Mouse (Mus musculus) lung, embryonic 14.5 days (tissue): ENCODE measurements around the gene AI481877. TPM values are rescaled to one million over a fixed set of nuclear protein-coding genes. Genes with fewer than 3 reads are reported as not detected.

ENCODE experiments used
- ATAC-seq: fragments of 200-750 bp; cut with Nextera tagmentation; 2 replicates; pipeline ENCODE4 v1.8.0; 2017; ENCODE audit warnings: mild to moderate bottlenecking, moderate TSS enrichment, moderate library complexity; ENCODE audit not compliant: insufficient read depth
- DNase-seq: peaks from one replicate; pipeline ENCODE4 v3.0.0-alpha.2; 2015
- H3K27ac ChIP-seq: fragments of 300-500 bp; sonication (generic); 2 replicates; pipeline ENCODE4 v1.5.1; 2014; ENCODE audit warnings: low read depth, mild to moderate bottlenecking, moderate library complexity
- H3K27me3 ChIP-seq: fragments of 300-500 bp; sonication (generic); 2 replicates; pipeline ENCODE4 v1.6.1; 2014; ENCODE audit warnings: low read length, control low read depth; ENCODE audit not compliant: insufficient read depth
- H3K36me3 ChIP-seq: fragments of 300-500 bp; sonication (generic); 2 replicates; pipeline ENCODE4 v1.6.1; 2014; ENCODE audit warnings: control low read depth; ENCODE audit not compliant: insufficient read depth
- H3K4me1 ChIP-seq: fragments of 300-500 bp; sonication (generic); 2 replicates; pipeline ENCODE4 v1.6.1; 2014; ENCODE audit warnings: antibody characterized with exemption, control low read depth; ENCODE audit not compliant: insufficient read depth
- H3K4me2 ChIP-seq: fragments of 300-500 bp; sonication (generic); 2 replicates; pipeline ENCODE4 v1.6.1; 2014; ENCODE audit warnings: mild to moderate bottlenecking
- H3K4me3 ChIP-seq: fragments of 300-500 bp; sonication (generic); 2 replicates; pipeline ENCODE4 v1.5.1; 2014; ENCODE audit warnings: low read depth, low read length
- H3K9ac ChIP-seq: fragments of 300-500 bp; sonication (generic); 2 replicates; pipeline ENCODE4 v1.6.1; 2014
- H3K9me3 ChIP-seq: fragments of 300-500 bp; sonication (generic); 2 replicates; pipeline ENCODE4 v1.6.1; 2016; ENCODE audit warnings: low read depth, low read length, control low read depth
- CTCF ChIP-seq: IDR thresholded peaks from 2 replicates; pipeline ENCODE4 v1.5.1; 2016; ENCODE audit warnings: antibody characterized with exemption, low read depth
- WGBS: fragments of 180-500 bp; shearing (Covaris S2); extraction: QIAGEN DNeasy Blood & Tissue Kit; methylation state at CpG from one replicate; pipeline ENCODE4 v1.1.7; 2014; 5-methylcytosine and 5-hydroxymethylcytosine counted together
- polyA plus RNA-seq: library from polyadenylated mRNA; unstranded; fragments of >200 nt; fragmentation: Nextera tagmentation; extraction: Ambion mirVana; gene quantifications from 2 replicates; pipeline ENCODE4 v1.2.1, GENCODE M21; 2014

Gene AI481877
- polyA plus RNA-seq, 1 experiment from 2014 or later: not detected

- H3K4me2 ChIP-seq: no peak overlapping the region
- no peak for TF ChIP-seq CTCF
- H3K36me3 ChIP-seq: no peaks in the 10 kb centered on the region
- no peak overlapping the region for H3K9ac ChIP-seq
- no peaks in the 10 kb centered on the region for H3K4me1 ChIP-seq
- H3K4me3 ChIP-seq: no peak overlapping the region
- H3K9me3 ChIP-seq: no peaks in the 10 kb centered on the region
- ATAC-seq (no peak), DNase-seq (no peak)
- no peak overlapping the region for H3K27ac ChIP-seq
- H3K27me3 ChIP-seq: no peaks in the 10 kb centered on the region
These were observed 15.2 kb downstream of the AI481877 start for GRCm38 (mm10) chr4:59123557-59123956.

DNA sequence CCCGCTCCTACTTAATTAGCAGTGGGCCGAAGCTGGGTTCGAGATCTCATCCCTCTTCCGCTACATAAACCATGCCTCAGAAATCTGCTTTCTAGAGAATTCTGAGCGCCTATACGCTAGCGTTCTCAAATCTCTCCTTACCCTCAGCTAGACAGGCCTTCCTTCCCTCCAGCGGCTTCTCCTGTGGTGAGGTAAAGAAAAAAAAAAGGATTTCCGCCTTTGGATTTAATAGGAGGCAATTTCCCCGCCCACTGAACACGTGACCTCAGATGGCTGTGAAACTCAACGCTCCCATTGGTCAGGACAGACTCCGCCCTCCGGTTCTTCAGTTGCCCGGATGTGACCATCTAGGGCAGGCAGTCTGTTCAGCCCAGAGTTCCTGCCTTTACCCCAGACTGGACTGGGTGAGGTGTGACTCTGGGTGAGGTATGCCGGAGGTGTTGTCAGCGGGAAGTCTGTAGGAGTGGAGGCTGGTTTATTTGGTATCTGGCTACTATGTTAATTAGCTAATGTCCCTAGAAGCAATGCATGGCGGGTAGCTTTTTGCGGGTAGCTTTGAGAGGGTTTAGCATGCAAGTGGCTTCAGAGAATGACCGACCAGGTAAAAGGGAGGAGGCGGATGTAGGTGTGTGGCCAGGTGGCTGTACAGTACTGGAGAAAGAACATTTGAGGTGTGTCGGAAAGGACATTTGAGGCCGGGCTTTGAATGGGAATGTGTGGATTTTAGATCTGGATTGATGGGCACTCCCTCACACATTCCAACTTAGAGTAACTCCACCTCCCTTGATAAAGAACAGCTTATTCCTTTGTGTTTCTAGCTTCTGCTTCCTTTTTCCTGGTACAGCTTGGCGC, 20.9 kb downstream of the AI481877 start:
- Histone ChIP-seq H3K36me3 (no peaks in the 10 kb centered on the region), H3K27ac (no peak overlapping the region), H3K27me3 (no peaks in the 10 kb centered on the region), H3K4me2 (no peak overlapping the region), H3K4me1 (no peaks in the 10 kb centered on the region), H3K4me3 (no peak overlapping the region), H3K9ac (no peak overlapping the region), H3K9me3 (no peaks in the 10 kb centered on the region)
- TF ChIP-seq CTCF: no peak
- ATAC-seq: no peak
- no peak for DNase-seq
- WGBS: 94% methylated on average over 24 of the region's 24 CpGs

GRCm38 (mm10) chr4:59108721-59109120, 30.1 kb downstream of the AI481877 start:
- no peak for DNase-seq
- ATAC-seq: no peak
- no peaks in the 10 kb centered on the region for H3K9me3 ChIP-seq
- no peak for TF ChIP-seq CTCF
- H3K27ac ChIP-seq: no peak overlapping the region
- no peaks in the 10 kb centered on the region for H3K36me3 ChIP-seq
- H3K9ac ChIP-seq: no peak overlapping the region
- H3K4me3 ChIP-seq: no peak overlapping the region
- WGBS: 81% methylated on average over 4 of the region's 4 CpGs
- H3K27me3 ChIP-seq: no peaks in the 10 kb centered on the region
- H3K4me2 ChIP-seq: no peak overlapping the region
- no peaks in the 10 kb centered on the region for H3K4me1 ChIP-seq

DNA sequence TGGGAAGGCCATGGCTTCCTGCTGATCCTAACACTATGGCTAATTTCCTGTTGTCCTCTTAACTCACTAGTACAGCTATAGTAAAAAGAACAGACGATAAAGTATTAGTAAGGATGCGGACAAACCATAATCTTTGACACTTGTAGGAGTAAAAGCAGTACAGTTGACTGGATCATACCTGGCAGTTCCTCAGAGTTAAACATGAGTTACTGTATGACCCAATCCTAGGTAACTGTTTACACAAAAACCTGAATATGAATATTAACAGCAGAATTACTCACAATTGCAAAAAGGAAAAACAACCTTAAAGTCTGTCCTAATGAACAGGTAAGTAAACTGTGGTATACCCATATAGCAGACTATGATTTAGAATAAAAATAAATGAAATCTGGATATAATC, 30.9 kb downstream of the AI481877 start:
- ATAC-seq: no peak

GRCm38 (mm10) chr4:59106661-59107060, 32.1 kb downstream of the AI481877 start:
- Histone ChIP-seq H3K27ac (no peak overlapping the region), H3K9me3 (no peaks in the 10 kb centered on the region), H3K4me1 (no peaks in the 10 kb centered on the region), H3K4me2 (no peak overlapping the region), H3K36me3 (no peaks in the 10 kb centered on the region), H3K27me3 (no peaks in the 10 kb centered on the region), H3K9ac (no peak overlapping the region), H3K4me3 (no peak overlapping the region)
- ATAC-seq (no peak), DNase-seq (no peak)
- TF ChIP-seq CTCF: no peak
- WGBS: 59% methylated on average over 5 of the region's 5 CpGs

More for the DNA sequence above, 30.9 kb downstream of the AI481877 start:
- H3K9ac ChIP-seq: no peak overlapping the region
- H3K27me3 ChIP-seq: no peaks in the 10 kb centered on the region
- no peaks in the 10 kb centered on the region for H3K36me3 ChIP-seq
- no peak for DNase-seq
- no peak overlapping the region for H3K4me3 ChIP-seq
- no peak overlapping the region for H3K27ac ChIP-seq
- H3K4me1 ChIP-seq: no peaks in the 10 kb centered on the region
- no peak for TF ChIP-seq CTCF
- H3K4me2 ChIP-seq: no peak overlapping the region
- no peaks in the 10 kb centered on the region for H3K9me3 ChIP-seq
- 65% methylated on average over 2 of the region's 2 CpGs for WGBS

GRCm38 (mm10) chr4:59104166-59104565, 34.6 kb downstream of the AI481877 start:
- no peaks in the 10 kb centered on the region for H3K27me3 ChIP-seq
- ATAC-seq (no peak), DNase-seq (no peak)
- WGBS: 96% methylated on average over 2 of the region's 2 CpGs
- H3K4me3 ChIP-seq: no peak overlapping the region
- no peak overlapping the region for H3K9ac ChIP-seq
- H3K27ac ChIP-seq: no peak overlapping the region
- no peaks in the 10 kb centered on the region for H3K36me3 ChIP-seq
- no peaks in the 10 kb centered on the region for H3K4me1 ChIP-seq
- no peak overlapping the region for H3K4me2 ChIP-seq
- TF ChIP-seq CTCF: no peak
- no peaks in the 10 kb centered on the region for H3K9me3 ChIP-seq

DNA sequence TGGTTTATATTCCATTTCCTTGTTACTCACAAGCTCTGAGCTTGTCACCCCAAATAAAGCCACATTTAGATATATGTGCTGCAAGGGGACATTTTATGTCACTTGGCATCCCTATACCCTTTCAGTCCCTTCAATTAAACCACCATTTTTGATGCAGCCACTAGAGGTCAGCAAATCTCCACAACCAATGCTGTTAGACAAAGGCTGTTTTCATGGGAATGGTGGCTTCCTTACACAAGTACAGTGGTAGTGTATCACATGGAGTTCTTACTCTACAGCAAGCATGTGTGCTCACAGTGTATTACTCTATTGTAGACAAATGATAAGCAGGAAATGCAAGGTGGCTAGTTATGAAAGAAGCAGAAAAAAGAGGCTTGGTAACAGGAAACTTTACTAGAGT, 42.4 kb downstream of the AI481877 start:
- H3K4me1 ChIP-seq: no peaks in the 10 kb centered on the region
- DNase-seq (peak; percentile 95), ATAC-seq (peak; percentile 83; the same call in 1 of the 2 replicates)
- H3K36me3 ChIP-seq: no peaks in the 10 kb centered on the region
- H3K9ac ChIP-seq: no peak overlapping the region
- no peak overlapping the region for H3K4me3 ChIP-seq
- no peaks in the 10 kb centered on the region for H3K9me3 ChIP-seq
- H3K4me2 ChIP-seq: no peak overlapping the region
- TF ChIP-seq CTCF: peak; percentile 97
- no peaks in the 10 kb centered on the region for H3K27me3 ChIP-seq
- no peak overlapping the region for H3K27ac ChIP-seq
